Mouse (Mus musculus) forebrain, embryonic 16.5 days (tissue): ENCODE results near the gene Ascc2. TPM values are rescaled to one million over a fixed set of nuclear protein-coding genes. Genes with fewer than 3 reads are reported as not detected.

ENCODE experiments used
- ATAC-seq: fragments of 200-750 bp; cut with Nextera tagmentation; 2 replicates; pipeline ENCODE4 v1.8.0; 2017; ENCODE audit warnings: mild to moderate bottlenecking, moderate library complexity
- H3K27ac ChIP-seq: fragments of 300-500 bp; sonication (generic); 2 replicates; pipeline ENCODE4 v1.5.1; 2014; ENCODE audit warnings: low read length, control low read depth
- H3K27me3 ChIP-seq: fragments of 300-500 bp; sonication (generic); replicated peaks from 2 replicates; pipeline ENCODE4 v1.6.1; 2014; ENCODE audit warnings: low read length; ENCODE audit not compliant: control insufficient read depth, insufficient read depth
- H3K36me3 ChIP-seq: fragments of 300-500 bp; sonication (generic); 2 replicates; pipeline ENCODE4 v1.6.1; 2014; ENCODE audit not compliant: control insufficient read depth, insufficient read depth
- H3K4me1 ChIP-seq: fragments of 300-500 bp; sonication (generic); replicated peaks from 2 replicates; pipeline ENCODE4 v1.6.1; 2014; ENCODE audit warnings: low read length; ENCODE audit not compliant: control insufficient read depth, insufficient read depth
- H3K4me2 ChIP-seq: fragments of 300-500 bp; sonication (generic); 2 replicates; pipeline ENCODE4 v1.6.1; 2014; ENCODE audit warnings: mild to moderate bottlenecking, low read length, control low read depth
- H3K4me3 ChIP-seq: fragments of 300-500 bp; sonication (generic); replicated peaks from 2 replicates; pipeline ENCODE4 v1.5.1; 2014; ENCODE audit warnings: mild to moderate bottlenecking, low read length, control low read depth
- H3K9ac ChIP-seq: fragments of 300-500 bp; sonication (generic); replicated peaks from 2 replicates; pipeline ENCODE4 v1.6.1; 2014; ENCODE audit warnings: low read depth, low read length, control low read depth
- H3K9me3 ChIP-seq: fragments of 300-500 bp; sonication (generic); 2 replicates; pipeline ENCODE4 v1.6.1; 2016; ENCODE audit warnings: low read length; ENCODE audit not compliant: control insufficient read depth
- WGBS: fragments of 180-500 bp; shearing (Covaris S2); extraction: QIAGEN DNeasy Blood & Tissue Kit; methylation state at CpG from one replicate; pipeline ENCODE4 v1.1.7; 2014; 5-methylcytosine and 5-hydroxymethylcytosine counted together
- polyA plus RNA-seq: library from polyadenylated mRNA; unstranded; fragments of >200 nt; fragmentation: Nextera tagmentation; extraction: Ambion mirVana; gene quantifications from 2 replicates; pipeline ENCODE4 v1.2.1, GENCODE M21; 2015

The Ascc2 gene
- polyA plus RNA-seq, 1 experiment from 2014 or later: 27.3 TPM

- Histone ChIP-seq H3K9me3 (no peaks in the 10 kb centered on the region), H3K4me3 (no peak overlapping the region), H3K9ac (no peak overlapping the region), H3K36me3 (no peaks in the 10 kb centered on the region), H3K4me2 (no peak overlapping the region), H3K27ac (no peak overlapping the region), H3K4me1 (peaks cover 15% of the 10 kb centered on the region; the same call in 1 of the 2 replicates), H3K27me3 (no peaks in the 10 kb centered on the region)
- WGBS: 90% methylated on average over 9 of the region's 9 CpGs
- no peak for ATAC-seq
Measured at GRCm38 (mm10) chr11:4719961-4720360, 82.4 kb downstream of the Ascc2 start.

- Histone ChIP-seq H3K27ac (no peak overlapping the region), H3K9me3 (no peaks in the 10 kb centered on the region), H3K36me3 (no peaks in the 10 kb centered on the region), H3K9ac (no peak overlapping the region), H3K4me2 (no peak overlapping the region), H3K4me3 (no peak overlapping the region), H3K27me3 (no peaks in the 10 kb centered on the region), H3K4me1 (peaks cover 15% of the 10 kb centered on the region; the same call in 1 of the 2 replicates)
- 59% methylated on average over 11 of the region's 11 CpGs for WGBS
- ATAC-seq: peak; percentile 12; the same call in 1 of the 2 replicates
Measured at GRCm38 (mm10) chr11:4720393-4720792, 82.8 kb downstream of the Ascc2 start.

GRCm38 (mm10) chr11:4720900-4721580, 83.5 kb downstream of the Ascc2 start:
- Histone ChIP-seq H3K9me3 (no peaks in the 10 kb centered on the region), H3K9ac (no peak overlapping the region), H3K4me2 (no peak overlapping the region), H3K4me1 (peaks cover 15% of the 10 kb centered on the region; the same call in 1 of the 2 replicates), H3K36me3 (no peaks in the 10 kb centered on the region), H3K27me3 (no peaks in the 10 kb centered on the region), H3K27ac (peak overlapping the region; percentile 41), H3K4me3 (no peak overlapping the region)
- WGBS: 39% methylated on average over 7 of the region's 7 CpGs
- peak; percentile 57 for ATAC-seq

- H3K27ac ChIP-seq: no peak overlapping the region
Measured at GRCm38 (mm10) chr11:4721728-4722127, 84.2 kb downstream of the Ascc2 start.

GRCm38 (mm10) chr11:4729603-4730002, 92.1 kb downstream of the Ascc2 start:
- WGBS: 47% methylated on average over 12 of the region's 12 CpGs
- H3K27ac ChIP-seq: no peak overlapping the region
- no peaks in the 10 kb centered on the region; the same call in 1 of the 2 replicates for H3K4me1 ChIP-seq
- no peak for ATAC-seq
- H3K27me3 ChIP-seq: no peaks in the 10 kb centered on the region
- H3K4me2 ChIP-seq: no peak overlapping the region
- H3K9me3 ChIP-seq: no peaks in the 10 kb centered on the region
- H3K4me3 ChIP-seq: no peak overlapping the region
- H3K9ac ChIP-seq: no peak overlapping the region
- no peaks in the 10 kb centered on the region for H3K36me3 ChIP-seq

More at GRCm38 (mm10) chr11:4721728-4722127, 84.2 kb downstream of the Ascc2 start:
- Histone ChIP-seq H3K4me2 (no peak overlapping the region), H3K9ac (no peak overlapping the region), H3K4me1 (peaks cover 12% of the 10 kb centered on the region; the same call in 1 of the 2 replicates), H3K9me3 (no peaks in the 10 kb centered on the region), H3K27me3 (no peaks in the 10 kb centered on the region), H3K36me3 (no peaks in the 10 kb centered on the region), H3K4me3 (no peak overlapping the region)
- WGBS: 80% methylated on average over 8 of the region's 8 CpGs
- no peak for ATAC-seq

GRCm38 (mm10) chr11:4730096-4730495, 92.5 kb downstream of the Ascc2 start:
- Histone ChIP-seq H3K27ac (no peak overlapping the region), H3K9ac (no peak overlapping the region), H3K27me3 (no peaks in the 10 kb centered on the region), H3K4me3 (no peak overlapping the region), H3K36me3 (no peaks in the 10 kb centered on the region), H3K9me3 (no peaks in the 10 kb centered on the region), H3K4me1 (no peaks in the 10 kb centered on the region; the same call in 1 of the 2 replicates), H3K4me2 (no peak overlapping the region)
- 82% methylated on average over 6 of the region's 6 CpGs for WGBS
- no peak for ATAC-seq

- no peak overlapping the region for H3K27ac ChIP-seq
- WGBS: 74% methylated on average over 5 of the region's 5 CpGs
- H3K36me3 ChIP-seq: no peaks in the 10 kb centered on the region
- no peaks in the 10 kb centered on the region for H3K9me3 ChIP-seq
- H3K4me2 ChIP-seq: no peak overlapping the region
- no peaks in the 10 kb centered on the region for H3K27me3 ChIP-seq
- no peak overlapping the region for H3K9ac ChIP-seq
- H3K4me3 ChIP-seq: no peak overlapping the region
- no peak for ATAC-seq
- no peaks in the 10 kb centered on the region; the same call in 1 of the 2 replicates for H3K4me1 ChIP-seq
Measured at GRCm38 (mm10) chr11:4730913-4731312, 93.4 kb downstream of the Ascc2 start.

- H3K4me3 ChIP-seq: no peak overlapping the region
Measured at GRCm38 (mm10) chr11:4731781-4732180, 94.2 kb downstream of the Ascc2 start.

GRCm38 (mm10) chr11:4734179-4734578, 96.6 kb downstream of the Ascc2 start:
- no peak overlapping the region for H3K4me3 ChIP-seq
- no peaks in the 10 kb centered on the region for H3K36me3 ChIP-seq
- H3K9ac ChIP-seq: no peak overlapping the region
- H3K9me3 ChIP-seq: no peaks in the 10 kb centered on the region
- no peak for ATAC-seq
- no peak overlapping the region for H3K27ac ChIP-seq
- H3K4me1 ChIP-seq: peaks cover 8% of the 10 kb centered on the region
- no peaks in the 10 kb centered on the region for H3K27me3 ChIP-seq
- H3K4me2 ChIP-seq: no peak overlapping the region
- WGBS: 33% methylated on average over 12 of the region's 12 CpGs

More at GRCm38 (mm10) chr11:4731781-4732180, 94.2 kb downstream of the Ascc2 start:
- Histone ChIP-seq H3K9me3 (no peaks in the 10 kb centered on the region), H3K9ac (no peak overlapping the region), H3K36me3 (no peaks in the 10 kb centered on the region), H3K4me1 (no peaks in the 10 kb centered on the region; the same call in 1 of the 2 replicates), H3K4me2 (no peak overlapping the region), H3K27me3 (no peaks in the 10 kb centered on the region), H3K27ac (no peak overlapping the region)
- ATAC-seq: no peak
- WGBS: 76% methylated on average over 7 of the region's 7 CpGs
